Mouse (Mus musculus) heart, embryonic 11.5 days (tissue): ENCODE results near the gene Aldh1a3. TPM values are rescaled to one million over a fixed set of nuclear protein-coding genes. Genes with fewer than 3 reads are reported as not detected.

ENCODE experiments used
- ATAC-seq: fragments of 200-750 bp; cut with Nextera tagmentation; replicated peaks from 2 replicates; pipeline ENCODE4 v1.8.0; 2017; ENCODE audit warnings: moderate library complexity; ENCODE audit not compliant: insufficient number of reproducible peaks, low FRiP score, low TSS enrichment
- H3K27ac ChIP-seq: fragments of 300-500 bp; sonication (generic); 2 replicates; pipeline ENCODE4 v1.5.1; 2014; ENCODE audit warnings: mild to moderate bottlenecking, low read depth, low read length
- H3K27me3 ChIP-seq: fragments of 300-500 bp; sonication (generic); 2 replicates; pipeline ENCODE4 v1.6.1; 2014; ENCODE audit warnings: mild to moderate bottlenecking, low read length, mixed read lengths; ENCODE audit not compliant: control insufficient read depth, insufficient read depth
- H3K36me3 ChIP-seq: fragments of 300-500 bp; sonication (generic); 2 replicates; pipeline ENCODE4 v1.6.1; 2014; ENCODE audit warnings: mild to moderate bottlenecking, low read length, moderate library complexity, mixed read lengths; ENCODE audit not compliant: control insufficient read depth, insufficient read depth
- H3K4me1 ChIP-seq: fragments of 300-500 bp; sonication (generic); 2 replicates; pipeline ENCODE4 v1.6.1; 2014; ENCODE audit warnings: low read length; ENCODE audit not compliant: control insufficient read depth, insufficient read depth
- H3K4me2 ChIP-seq: fragments of 300-500 bp; sonication (generic); 2 replicates; pipeline ENCODE4 v1.6.1; 2014; ENCODE audit warnings: mild to moderate bottlenecking, moderate library complexity
- H3K4me3 ChIP-seq: fragments of 300-500 bp; sonication (generic); 2 replicates; pipeline ENCODE4 v1.5.1; 2014; ENCODE audit warnings: low read depth, low read length
- H3K9ac ChIP-seq: fragments of 300-500 bp; sonication (generic); 2 replicates; pipeline ENCODE4 v1.6.1; 2014; ENCODE audit warnings: mild to moderate bottlenecking, low read depth, low read length, moderate library complexity
- H3K9me3 ChIP-seq: fragments of 300-500 bp; sonication (generic); replicated peaks from 2 replicates; pipeline ENCODE4 v1.6.1; 2016; ENCODE audit warnings: low read length; ENCODE audit not compliant: control insufficient read depth
- WGBS: fragments of 180-500 bp; shearing (Covaris S2); extraction: QIAGEN DNeasy Blood & Tissue Kit; methylation state at CpG from one replicate; pipeline ENCODE4 v1.1.7; 2014; ENCODE audit not compliant: insufficient replicate concordance; 5-methylcytosine and 5-hydroxymethylcytosine counted together
- microRNA-seq: library from miRNA; unstranded; fragments of <30 nt; microRNA quantifications from one replicate; pipeline ENCODE4, GENCODE M21; 2016; ENCODE audit warnings: borderline number of aligned reads
- polyA plus RNA-seq: library from polyadenylated mRNA; unstranded; fragments of >200 nt; fragmentation: Nextera tagmentation; extraction: Ambion mirVana; gene quantifications from 2 replicates; pipeline ENCODE4 v1.2.1, GENCODE M21; 2014

Gene Aldh1a3
- polyA plus RNA-seq, 1 experiment from 2014 or later: 0.56 TPM

GRCm38 (mm10) chr7:66342323-66342722 is 85.0 kb downstream of the Aldh1a3 start:
- Histone ChIP-seq H3K9me3 (no peaks in the 10 kb centered on the region), H3K27me3 (no peaks in the 10 kb centered on the region), H3K36me3 (no peaks in the 10 kb centered on the region), H3K4me3 (no peak overlapping the region), H3K4me1 (0 out of 2 replicates have a peak, but pooled peaks cover 2% of the 10 kb centered on the region), H3K9ac (no peak overlapping the region), H3K27ac (no peak overlapping the region), H3K4me2 (no peak overlapping the region)
- 31% methylated on average over 4 of the region's 4 CpGs for WGBS
- ATAC-seq: no peak

Small RNA genes within 50 kb of the gene (microRNA-seq; reads per million reads assigned to microRNA genes)
- 0.34 reads per million for gene Mir7057

Other genes starting within 250 kb of the Aldh1a3 start
- gene Gm10974, start 61.6 kb downstream of the Aldh1a3 start, polyA plus RNA-seq: not detected in 2 replicates
- gene Lrrk1, start 39.2 kb downstream of the Aldh1a3 start, polyA plus RNA-seq: 6.3 and 7.8 TPM in 2 replicates